Mouse (Mus musculus) testis, adult 2 months (tissue): Measurements from ENCODE around the gene Lnx1. TPM values are rescaled to one million over a fixed set of nuclear protein-coding genes. Genes with fewer than 3 reads are reported as not detected.

Experiments
- H3K27ac ChIP-seq: fragments of 200-500 bp; 2 replicates; pipeline ENCODE4 v1.5.1; 2012; ENCODE audit warnings: low read depth, low read length; ENCODE audit not compliant: control insufficient read depth, insufficient read depth
- H3K27me3 ChIP-seq: fragments of 200-500 bp; 2 replicates; pipeline ENCODE4 v1.6.1; 2012; ENCODE audit warnings: mild to moderate bottlenecking, low read length, moderate library complexity; ENCODE audit not compliant: control insufficient read depth, insufficient read depth
- H3K36me3 ChIP-seq: fragments of 200-500 bp; 2 replicates; pipeline ENCODE4 v1.6.1; 2012; ENCODE audit warnings: mild to moderate bottlenecking, low read length; ENCODE audit not compliant: control insufficient read depth, insufficient read depth
- H3K4me1 ChIP-seq: fragments of 200-500 bp; 2 replicates; pipeline ENCODE4 v1.6.1; 2012; ENCODE audit warnings: low read length; ENCODE audit not compliant: control insufficient read depth, insufficient read depth
- H3K4me3 ChIP-seq: fragments of 200-500 bp; 2 replicates; pipeline ENCODE4 v1.5.1; 2012; ENCODE audit warnings: low read depth, mild to moderate bottlenecking, low read length, moderate library complexity, mixed read lengths; ENCODE audit not compliant: control insufficient read depth
- CTCF ChIP-seq: fragments of 200-500 bp; IDR thresholded peaks from 2 replicates; pipeline ENCODE4 v1.5.1; 2012; ENCODE audit warnings: low read depth, mild to moderate bottlenecking, inconsistent platforms, low read length, moderate library complexity; ENCODE audit not compliant: control insufficient read depth, insufficient read depth, insufficient replicate concordance
- POLR2A ChIP-seq: fragments of 200-500 bp; IDR thresholded peaks from 2 replicates; pipeline ENCODE4 v1.6.1; 2012; ENCODE audit warnings: low read depth, mild to moderate bottlenecking, inconsistent platforms, low read length, moderate library complexity; ENCODE audit not compliant: control insufficient read depth
- polyA plus RNA-seq: library from polyadenylated mRNA; depleted of rRNA; stranded (reverse); fragments of >200 nt; gene quantifications from 2 replicates; pipeline ENCODE4 v1.2.3, GENCODE M21; 2012

The Lnx1 gene
- polyA plus RNA-seq, 1 experiment: 1.8 TPM

DNA sequence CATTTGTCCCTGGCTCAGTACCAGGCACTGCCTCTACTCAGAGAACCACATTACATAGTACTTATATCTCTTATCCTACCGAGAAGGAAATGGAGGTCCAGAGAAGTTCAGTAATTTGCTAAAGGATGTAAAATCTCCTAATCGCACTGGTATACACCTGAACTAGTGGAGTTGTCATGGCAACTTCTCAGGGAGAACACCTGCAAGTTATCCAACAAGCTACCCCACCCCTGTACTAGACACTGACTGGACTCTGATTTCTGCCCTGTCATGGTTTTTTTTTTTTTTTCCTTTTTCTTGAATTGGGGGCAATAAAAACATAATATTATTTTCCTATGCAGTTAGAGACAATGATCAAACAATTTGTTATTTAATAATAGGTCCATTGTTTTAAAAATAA lies 1.8 kb downstream of the Lnx1 start:
- Histone ChIP-seq H3K4me1 (peaks cover 13% of the 10 kb centered on the region), H3K36me3 (no peaks in the 10 kb centered on the region), H3K27me3 (no peaks in the 10 kb centered on the region), H3K27ac (no peak overlapping the region), H3K4me3 (no peak overlapping the region)
- TF ChIP-seq POLR2A: no peak
- TF ChIP-seq CTCF: no peak

DNA sequence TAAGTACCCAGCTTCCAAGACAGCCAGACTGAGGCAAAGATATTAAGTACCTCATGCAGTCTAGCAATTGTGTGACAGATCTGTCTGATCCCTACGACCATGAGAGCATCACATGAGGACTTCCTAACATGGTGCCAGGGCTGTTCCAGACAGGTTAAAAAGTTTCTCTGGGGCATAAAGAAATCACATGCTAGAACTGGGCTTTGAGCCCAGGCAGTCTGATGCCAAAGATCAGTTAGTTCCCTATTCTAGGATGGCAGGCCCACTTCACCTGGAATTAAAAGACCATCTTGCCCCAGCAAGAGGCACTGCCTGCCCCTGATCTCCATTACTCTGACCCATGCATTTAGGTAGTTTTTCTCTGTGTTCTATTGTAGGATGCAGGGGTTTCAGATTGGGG lies 3.0 kb downstream of the Lnx1 start:
- H3K27ac ChIP-seq: no peak overlapping the region
- TF ChIP-seq CTCF: no peak
- no peak for TF ChIP-seq POLR2A

DNA sequence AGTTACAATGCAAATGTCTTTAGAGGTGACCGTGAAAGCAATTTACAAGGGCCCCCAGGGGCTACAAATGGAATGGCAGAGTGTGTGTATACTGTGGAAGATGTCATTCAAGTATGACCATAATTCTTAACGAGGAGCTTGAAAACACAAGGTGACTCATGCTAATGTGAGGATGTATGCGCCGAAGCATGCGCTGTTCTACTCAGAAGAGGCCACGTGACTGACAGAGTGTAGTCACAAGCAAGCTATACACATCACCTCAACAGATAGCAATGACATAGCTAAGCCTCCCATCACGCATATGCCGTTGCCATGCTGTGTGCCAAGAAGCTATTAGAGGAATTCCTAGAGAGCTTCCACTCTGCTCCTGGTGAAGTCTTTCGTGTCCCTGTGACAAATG lies 5.2 kb downstream of the Lnx1 start:
- Histone ChIP-seq H3K4me1 (no peaks in the 10 kb centered on the region), H3K27ac (no peak overlapping the region), H3K36me3 (no peaks in the 10 kb centered on the region), H3K4me3 (no peak overlapping the region), H3K27me3 (no peaks in the 10 kb centered on the region)
- TF ChIP-seq POLR2A (no peak), CTCF (no peak)

More for the DNA sequence above, 3.0 kb downstream of the Lnx1 start:
- Histone ChIP-seq H3K4me1 (peaks cover 10% of the 10 kb centered on the region), H3K4me3 (no peak overlapping the region), H3K27me3 (no peaks in the 10 kb centered on the region), H3K36me3 (no peaks in the 10 kb centered on the region)

DNA sequence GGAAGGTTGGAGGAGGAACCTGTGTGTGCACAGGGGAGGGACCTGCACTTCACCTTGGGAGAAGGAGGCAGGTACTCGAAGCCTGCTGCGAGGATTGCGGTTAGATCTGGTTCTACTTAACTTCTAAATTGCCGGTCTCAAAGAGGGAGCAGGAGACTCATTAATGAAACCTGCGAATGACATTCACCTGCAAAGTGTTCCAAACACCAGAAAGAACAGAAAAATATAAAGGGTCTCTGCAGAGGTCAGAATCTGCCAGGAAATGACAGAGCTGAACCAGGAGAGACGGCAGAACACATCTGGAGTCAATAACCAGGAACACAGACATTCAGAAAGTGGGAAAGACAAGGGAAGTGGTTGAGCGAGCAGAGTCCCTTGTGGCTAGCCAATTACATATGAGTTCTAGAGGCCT lies 8.3 kb downstream of the Lnx1 start:
- Histone ChIP-seq H3K27ac (no peak overlapping the region), H3K36me3 (no peaks in the 10 kb centered on the region), H3K27me3 (no peaks in the 10 kb centered on the region), H3K4me1 (no peaks in the 10 kb centered on the region), H3K4me3 (no peak overlapping the region)
- TF ChIP-seq POLR2A (no peak), CTCF (no peak)

DNA sequence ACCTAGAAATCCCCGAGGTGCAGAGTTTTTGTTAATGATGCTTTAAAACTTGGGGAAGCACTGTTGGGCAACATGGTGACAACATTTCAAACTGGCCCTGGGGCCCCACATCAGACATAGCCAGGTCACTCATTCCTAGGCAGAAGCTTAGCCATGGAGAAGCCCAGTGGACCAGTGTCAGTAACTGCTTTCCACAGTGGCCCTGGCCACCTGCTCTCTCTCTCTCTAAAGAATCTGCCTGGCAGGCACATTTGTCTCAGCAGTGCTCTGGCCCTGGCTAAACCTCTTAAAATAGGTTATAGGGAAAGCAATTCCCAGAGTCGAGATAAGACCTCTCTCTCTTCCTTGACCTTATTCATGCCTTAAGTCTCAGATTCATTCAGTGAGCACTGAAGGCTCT lies 8.9 kb downstream of the Lnx1 start:
- Histone ChIP-seq H3K27me3 (no peaks in the 10 kb centered on the region), H3K27ac (no peak overlapping the region), H3K36me3 (no peaks in the 10 kb centered on the region), H3K4me1 (no peaks in the 10 kb centered on the region), H3K4me3 (no peak overlapping the region)
- TF ChIP-seq CTCF (no peak), POLR2A (no peak)

- H3K4me1 ChIP-seq: no peaks in the 10 kb centered on the region
- H3K27me3 ChIP-seq: no peaks in the 10 kb centered on the region
- H3K4me3 ChIP-seq: no peak overlapping the region
- TF ChIP-seq POLR2A: no peak
- no peak for TF ChIP-seq CTCF
- no peaks in the 10 kb centered on the region for H3K36me3 ChIP-seq
- H3K27ac ChIP-seq: no peak overlapping the region
Measured at GRCm38 (mm10) chr5:74692411-74693090, 10.2 kb downstream of the Lnx1 start.

- no peaks in the 10 kb centered on the region for H3K4me1 ChIP-seq
- no peaks in the 10 kb centered on the region for H3K36me3 ChIP-seq
- TF ChIP-seq POLR2A (no peak), CTCF (no peak)
- no peaks in the 10 kb centered on the region for H3K27me3 ChIP-seq
- no peak overlapping the region for H3K27ac ChIP-seq
- H3K4me3 ChIP-seq: no peak overlapping the region
Measured at GRCm38 (mm10) chr5:74688822-74689221, 13.9 kb downstream of the Lnx1 start.

DNA sequence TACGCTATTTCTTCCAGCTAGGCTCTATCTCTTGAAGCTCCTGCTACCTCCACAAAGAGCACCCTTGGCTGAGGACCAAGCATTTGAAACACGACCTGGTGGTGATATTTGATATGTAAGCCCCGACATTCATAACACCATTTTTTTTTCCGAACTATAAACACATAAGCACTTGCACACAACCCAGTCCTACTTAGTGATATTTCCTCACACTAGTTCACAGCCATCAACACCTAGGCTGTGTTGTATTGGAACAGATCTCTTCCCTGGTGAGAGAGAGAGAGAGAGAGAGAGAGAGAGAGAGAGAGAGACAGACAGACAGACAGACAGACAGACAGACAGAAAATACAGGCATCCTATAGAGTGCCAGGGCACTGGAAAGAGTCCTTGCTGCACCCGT lies 17.8 kb downstream of the Lnx1 start:
- H3K4me1 ChIP-seq: no peaks in the 10 kb centered on the region
- H3K36me3 ChIP-seq: no peaks in the 10 kb centered on the region
- no peak overlapping the region for H3K27ac ChIP-seq
- no peaks in the 10 kb centered on the region for H3K27me3 ChIP-seq
- no peak overlapping the region for H3K4me3 ChIP-seq
- TF ChIP-seq POLR2A (no peak), CTCF (no peak)
